Mouse (Mus musculus) forebrain, embryonic 10.5 days (tissue): ENCODE measurements around the gene Ctsc. TPM values are rescaled to one million over a fixed set of nuclear protein-coding genes. Genes with fewer than 3 reads are reported as not detected.

Experiments used
- DNase-seq: peaks from one replicate; pipeline ENCODE4 v3.0.0-alpha.2; 2017; ENCODE audit warnings: low spot score; ENCODE audit errors: extremely low spot score
- H3K27ac ChIP-seq: fragments of 300-500 bp; sonication (generic); 2 replicates; pipeline ENCODE4 v1.5.1; 2016; ENCODE audit warnings: mild to moderate bottlenecking
- H3K27me3 ChIP-seq: fragments of 300-500 bp; sonication (generic); 2 replicates; pipeline ENCODE4 v1.6.1; 2016; ENCODE audit warnings: mild to moderate bottlenecking; ENCODE audit not compliant: poor library complexity, severe bottlenecking
- H3K36me3 ChIP-seq: fragments of 300-500 bp; sonication (generic); replicated peaks from 2 replicates; pipeline ENCODE4 v1.6.1; 2016; ENCODE audit warnings: mild to moderate bottlenecking, moderate library complexity
- H3K4me1 ChIP-seq: fragments of 300-500 bp; sonication (generic); 2 replicates; pipeline ENCODE4 v1.6.1; 2016
- H3K4me3 ChIP-seq: fragments of 300-500 bp; sonication (generic); 2 replicates; pipeline ENCODE4 v1.5.1; 2016; ENCODE audit warnings: mild to moderate bottlenecking, moderate library complexity
- H3K9me3 ChIP-seq: fragments of 300-500 bp; sonication (generic); 2 replicates; pipeline ENCODE4 v1.6.1; 2016; ENCODE audit warnings: mild to moderate bottlenecking, moderate library complexity
- WGBS: fragments of 180-500 bp; shearing (Covaris S2); methylation state at CpG from one replicate; pipeline ENCODE4 v1.1.7; 2016; 5-methylcytosine and 5-hydroxymethylcytosine counted together
- polyA plus RNA-seq: library from polyadenylated mRNA; unstranded; fragments of >200 nt; fragmentation: Nextera tagmentation; extraction: Ambion mirVana; gene quantifications from 2 replicates; pipeline ENCODE4 v1.2.1, GENCODE M21; 2016

The Ctsc gene
- polyA plus RNA-seq, 1 experiment from 2014 or later: 24.1 TPM

DNA sequence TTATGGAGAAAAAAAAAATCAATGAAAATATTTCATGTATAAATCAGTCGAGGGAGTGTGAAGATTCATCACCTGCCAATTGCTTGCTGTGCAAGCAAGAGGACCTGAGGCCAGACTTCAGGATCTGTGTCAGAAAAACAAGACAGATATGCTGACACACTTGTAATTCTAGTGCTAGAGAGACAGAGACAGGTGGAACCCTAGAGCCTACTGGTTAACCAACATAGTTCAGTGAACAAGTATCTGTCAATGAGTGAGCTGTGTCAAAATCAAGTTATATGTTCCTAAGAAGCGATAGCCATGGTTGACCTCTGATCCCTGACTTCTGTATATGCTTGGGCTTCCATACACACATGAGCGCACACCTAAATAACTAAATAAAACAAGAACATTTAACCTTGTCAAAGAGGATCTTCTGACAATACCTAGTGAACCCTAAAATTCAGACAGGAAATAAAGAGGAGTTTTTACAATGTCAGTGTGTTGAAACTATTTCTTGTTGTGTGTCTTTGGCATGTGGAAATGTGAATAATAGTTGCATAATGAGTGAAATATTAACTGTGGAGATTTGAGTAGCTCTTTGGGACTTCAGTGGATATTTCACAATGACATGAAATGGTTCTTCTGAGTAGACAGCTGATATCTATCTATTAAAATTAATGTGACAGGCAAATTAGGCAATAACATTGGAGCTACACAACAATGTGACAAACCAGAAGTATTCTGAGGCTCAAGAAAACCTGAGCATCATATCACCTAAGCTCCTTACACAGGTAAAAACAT is 32.7 kb downstream of the Ctsc start:
- H3K4me3 ChIP-seq: no peak overlapping the region
- no peaks in the 10 kb centered on the region; the same call in 1 of the 2 replicates for H3K36me3 ChIP-seq
- no peaks in the 10 kb centered on the region for H3K9me3 ChIP-seq
- no peak overlapping the region for H3K27ac ChIP-seq
- no peaks in the 10 kb centered on the region for H3K4me1 ChIP-seq
- no peak for DNase-seq
- 90% methylated on average over 3 of the region's 3 CpGs for WGBS
- no peaks in the 10 kb centered on the region for H3K27me3 ChIP-seq

DNA sequence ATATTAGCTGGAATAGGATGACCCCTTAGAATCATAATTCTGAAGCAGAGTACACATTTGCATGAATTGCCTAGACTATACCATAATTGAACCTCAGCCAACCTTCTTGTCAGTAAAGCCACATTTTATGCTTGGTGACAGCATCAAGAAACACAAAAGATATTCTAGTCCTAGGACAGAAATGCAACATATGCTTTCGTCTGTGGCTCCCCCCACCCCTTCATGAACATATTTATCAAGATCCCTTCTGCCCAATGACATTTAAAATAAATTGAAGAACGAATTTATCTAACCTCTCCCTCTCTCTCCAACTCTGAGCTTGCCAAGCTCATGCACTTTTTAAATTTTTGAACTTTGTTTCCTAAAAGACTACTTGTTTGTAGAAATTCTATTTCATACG is 38.5 kb downstream of the Ctsc start:
- H3K4me1 ChIP-seq: peaks cover 6% of the 10 kb centered on the region; the same call in 1 of the 2 replicates
- 79% methylated on average over 3 of the region's 3 CpGs for WGBS
- no peaks in the 10 kb centered on the region for H3K9me3 ChIP-seq
- no peaks in the 10 kb centered on the region for H3K27me3 ChIP-seq
- H3K27ac ChIP-seq: no peak overlapping the region
- no peak overlapping the region for H3K4me3 ChIP-seq
- DNase-seq: no peak
- no peaks in the 10 kb centered on the region for H3K36me3 ChIP-seq

DNA sequence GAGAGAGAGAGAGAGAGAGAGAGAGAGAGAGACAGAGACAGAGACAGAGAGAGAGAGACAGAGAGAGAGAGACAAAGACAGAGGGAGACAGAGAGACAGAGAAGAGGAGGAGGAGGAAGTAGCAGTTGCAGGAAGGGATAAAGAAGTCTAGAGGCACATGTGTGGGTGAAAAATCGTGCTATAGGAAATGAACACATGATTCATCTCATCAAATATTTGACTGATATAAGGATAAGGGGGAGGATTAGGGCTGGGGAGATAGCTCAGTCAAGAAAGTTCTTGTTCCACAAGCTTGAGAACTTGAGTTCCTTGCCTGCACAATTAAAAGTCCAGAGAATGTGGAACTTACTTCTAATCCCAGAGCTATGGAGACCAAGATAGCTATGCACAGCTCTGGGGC is 40.6 kb downstream of the Ctsc start:
- Histone ChIP-seq H3K4me3 (no peak overlapping the region), H3K9me3 (no peaks in the 10 kb centered on the region), H3K27me3 (no peaks in the 10 kb centered on the region), H3K27ac (no peak overlapping the region), H3K4me1 (peaks cover 6% of the 10 kb centered on the region; the same call in 1 of the 2 replicates), H3K36me3 (no peaks in the 10 kb centered on the region)
- DNase-seq: no peak
- 86% methylated on average over 1 of the region's 1 CpGs for WGBS

DNA sequence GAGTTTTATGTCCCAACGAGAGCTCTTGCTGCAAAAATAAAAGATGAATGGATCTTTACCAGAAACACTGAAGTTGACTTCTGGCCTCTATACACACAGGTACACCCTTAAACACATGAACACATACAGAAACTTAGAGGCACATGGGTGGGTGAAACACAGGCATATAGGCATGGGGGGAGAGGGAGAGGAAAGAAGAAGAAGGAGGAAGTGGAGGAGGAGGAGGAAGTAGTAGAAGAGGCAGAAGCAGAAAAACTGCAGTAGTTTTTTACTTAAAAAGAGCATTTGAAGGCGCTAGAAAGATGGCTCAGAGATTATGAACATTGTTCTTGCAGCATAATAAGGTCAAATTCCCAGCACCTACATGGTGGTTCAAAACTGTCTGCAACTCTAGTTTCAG is 41.0 kb downstream of the Ctsc start:
- no peak for DNase-seq
- H3K9me3 ChIP-seq: no peaks in the 10 kb centered on the region
- no peaks in the 10 kb centered on the region for H3K27me3 ChIP-seq
- no peak overlapping the region for H3K4me3 ChIP-seq
- peaks cover 6% of the 10 kb centered on the region; the same call in 1 of the 2 replicates for H3K4me1 ChIP-seq
- H3K27ac ChIP-seq: no peak overlapping the region
- WGBS: 89% methylated on average over 2 of the region's 2 CpGs
- H3K36me3 ChIP-seq: no peaks in the 10 kb centered on the region

DNA sequence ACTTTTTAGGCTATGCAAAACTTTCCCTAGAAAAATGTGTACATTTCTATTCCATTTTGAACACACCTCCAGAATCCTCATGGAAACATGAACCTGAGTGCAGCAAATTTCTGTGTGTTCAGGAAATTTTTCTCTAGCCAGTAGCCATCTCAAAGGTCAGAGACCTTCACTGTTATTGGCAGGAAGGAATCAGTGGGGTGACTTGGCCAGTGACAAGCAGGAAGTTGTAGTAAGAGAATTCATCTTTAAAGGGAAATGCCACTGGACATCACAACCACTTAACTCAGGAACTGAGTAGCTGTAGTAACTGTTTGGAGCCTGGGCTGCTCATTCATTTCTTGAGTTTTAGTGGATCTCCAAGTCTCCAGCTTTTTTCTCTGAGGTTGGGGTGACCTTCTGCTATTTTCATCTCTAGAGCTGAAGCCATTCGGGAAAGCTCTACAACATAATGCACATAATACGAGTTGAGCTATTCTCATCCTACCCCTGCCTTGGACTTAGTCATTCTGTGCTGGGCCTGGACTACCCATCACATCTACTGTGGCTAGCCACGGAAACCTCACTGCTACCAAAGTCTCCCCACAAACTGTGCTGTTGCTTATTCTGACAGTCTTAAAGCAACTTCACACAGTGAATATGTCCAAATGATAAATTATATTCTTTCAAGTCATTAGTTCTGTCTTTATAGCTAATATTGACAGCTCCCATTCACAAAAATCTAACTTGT is 41.7 kb downstream of the Ctsc start:
- Histone ChIP-seq H3K9me3 (no peaks in the 10 kb centered on the region), H3K27ac (no peak overlapping the region), H3K27me3 (no peaks in the 10 kb centered on the region), H3K4me1 (peaks cover 6% of the 10 kb centered on the region; the same call in 1 of the 2 replicates), H3K4me3 (no peak overlapping the region), H3K36me3 (no peaks in the 10 kb centered on the region)
- DNase-seq: no peak
- 91% methylated on average over 3 of the region's 3 CpGs for WGBS

DNA sequence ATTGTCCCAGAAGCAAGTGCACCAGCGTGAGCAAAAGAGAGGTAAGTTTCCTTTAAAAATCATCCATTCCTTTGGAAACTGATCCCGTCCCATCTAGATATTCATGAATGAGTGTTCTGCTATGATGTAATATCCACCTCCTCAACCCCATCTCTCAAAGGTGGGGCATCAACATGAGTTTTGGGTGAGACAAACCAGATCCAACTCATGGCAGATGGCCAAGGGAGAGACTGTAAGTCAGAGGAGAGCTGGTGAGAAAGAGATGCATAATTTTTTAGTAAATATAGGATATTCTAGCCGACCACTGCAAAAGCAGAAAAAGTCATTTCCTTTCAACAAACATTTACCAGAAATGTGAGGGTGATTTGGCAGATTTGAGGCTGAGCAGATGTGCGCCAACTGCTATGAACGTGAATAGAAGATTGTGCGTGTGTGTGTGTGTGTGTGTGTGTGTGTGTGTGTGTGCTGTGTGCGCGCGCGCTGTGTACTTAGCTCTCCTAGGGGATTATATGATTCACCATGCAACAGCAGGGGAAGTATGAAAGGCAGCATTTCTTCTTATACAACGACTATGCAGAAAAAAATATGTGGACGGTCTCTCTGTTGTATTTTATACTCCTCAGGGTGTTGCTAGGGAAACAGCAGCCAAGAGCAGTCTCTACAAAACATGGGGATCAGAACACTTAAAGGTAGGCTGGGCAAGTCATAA is 42.9 kb downstream of the Ctsc start:
- H3K27me3 ChIP-seq: no peaks in the 10 kb centered on the region
- no peak for DNase-seq
- WGBS: 75% methylated on average over 12 of the region's 12 CpGs

DNA sequence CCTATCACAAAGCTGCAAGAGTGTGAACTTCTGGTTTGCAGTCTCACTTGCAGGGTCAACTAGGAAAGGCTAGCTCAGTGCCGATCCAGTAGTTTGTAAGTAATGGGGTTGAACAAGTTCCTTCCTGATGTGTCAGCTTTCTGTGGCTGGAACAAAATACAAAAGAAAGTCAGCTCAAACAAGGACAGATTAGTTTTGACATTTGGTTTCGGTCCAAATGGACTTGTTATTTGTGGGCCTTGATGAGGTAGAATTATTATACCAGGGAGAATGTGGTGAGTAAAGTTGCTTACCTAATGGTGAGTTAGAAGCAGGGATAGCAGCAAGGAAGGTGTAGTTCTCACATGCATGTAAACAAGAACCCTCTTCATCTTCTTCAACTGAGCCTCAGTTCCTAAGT is 44.5 kb downstream of the Ctsc start:
- peaks cover 6% of the 10 kb centered on the region; the same call in 1 of the 2 replicates for H3K4me1 ChIP-seq
- no peak overlapping the region for H3K4me3 ChIP-seq
- H3K36me3 ChIP-seq: no peaks in the 10 kb centered on the region
- DNase-seq: no peak
- no peaks in the 10 kb centered on the region for H3K9me3 ChIP-seq
- WGBS: 85% methylated on average over 2 of the region's 2 CpGs
- no peaks in the 10 kb centered on the region for H3K27me3 ChIP-seq
- H3K27ac ChIP-seq: no peak overlapping the region

More for the DNA sequence above, 42.9 kb downstream of the Ctsc start:
- H3K27ac ChIP-seq: no peak overlapping the region
- H3K4me3 ChIP-seq: no peak overlapping the region
- no peaks in the 10 kb centered on the region for H3K9me3 ChIP-seq
- H3K36me3 ChIP-seq: no peaks in the 10 kb centered on the region
- H3K4me1 ChIP-seq: peaks cover 6% of the 10 kb centered on the region; the same call in 1 of the 2 replicates

DNA sequence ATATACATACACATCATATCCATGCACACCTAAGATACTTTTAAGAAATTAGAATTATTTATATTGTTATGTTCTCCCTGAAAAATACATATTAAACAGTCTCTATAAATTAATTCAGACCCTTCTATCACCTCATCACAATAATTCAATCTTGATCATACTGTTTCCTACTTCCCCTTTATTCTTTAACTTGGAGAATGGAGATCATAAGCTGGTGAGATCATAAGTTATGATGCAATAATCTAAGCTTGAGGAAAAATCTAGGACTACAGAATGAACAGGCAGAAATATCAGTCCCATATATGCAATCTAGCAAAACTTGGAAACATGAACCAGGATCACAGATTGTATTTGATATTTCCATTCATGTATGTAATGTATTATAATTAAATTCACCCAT is 49.6 kb downstream of the Ctsc start:
- no peak overlapping the region for H3K27ac ChIP-seq
- no peaks in the 10 kb centered on the region for H3K9me3 ChIP-seq
- no peak for DNase-seq
- H3K4me3 ChIP-seq: no peak overlapping the region
- H3K4me1 ChIP-seq: no peaks in the 10 kb centered on the region
- no peaks in the 10 kb centered on the region for H3K36me3 ChIP-seq
- H3K27me3 ChIP-seq: no peaks in the 10 kb centered on the region

DNA sequence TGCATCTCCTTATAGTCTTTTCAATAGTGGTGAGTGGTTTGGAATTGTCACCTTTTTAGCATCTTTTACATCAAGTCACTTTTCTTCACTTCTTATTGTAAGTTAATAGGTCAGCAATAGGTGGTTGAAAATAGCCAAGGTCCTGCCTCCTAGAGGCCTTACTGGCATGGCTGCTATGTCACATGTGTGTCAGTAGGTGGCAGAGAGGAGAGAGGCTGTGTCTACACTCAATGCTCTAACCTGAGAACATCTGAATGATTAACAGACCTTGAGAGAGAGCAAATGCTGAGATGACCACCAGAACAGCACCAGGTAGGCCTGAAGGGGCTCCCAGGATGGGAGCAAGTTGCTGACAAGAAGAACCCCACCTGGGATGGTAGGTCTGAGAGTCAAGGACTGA is 65.9 kb downstream of the Ctsc start:
- Histone ChIP-seq H3K27me3 (no peaks in the 10 kb centered on the region), H3K4me1 (no peaks in the 10 kb centered on the region), H3K36me3 (no peaks in the 10 kb centered on the region), H3K4me3 (no peak overlapping the region), H3K9me3 (no peaks in the 10 kb centered on the region), H3K27ac (no peak overlapping the region)
- DNase-seq: no peak

DNA sequence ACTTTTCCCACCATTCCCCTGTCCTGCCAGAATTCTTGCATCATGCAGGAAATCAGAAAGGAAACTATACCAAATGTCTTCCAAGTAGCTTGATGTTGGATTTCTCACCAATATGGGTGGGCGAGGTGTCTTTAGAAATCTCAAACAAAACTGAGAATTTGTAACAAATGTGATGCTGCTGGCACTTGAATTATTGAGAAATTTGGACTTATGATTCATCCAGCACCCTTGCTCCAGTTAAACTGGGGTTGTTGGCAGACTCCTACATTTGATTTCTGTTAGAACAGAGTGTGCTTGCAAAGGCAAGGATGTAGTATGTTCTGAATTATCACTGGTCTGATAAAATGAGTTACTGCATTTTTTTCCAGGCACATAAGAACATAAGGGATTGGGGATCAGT is 68.2 kb downstream of the Ctsc start:
- no peak for DNase-seq
- Histone ChIP-seq H3K4me1 (no peaks in the 10 kb centered on the region), H3K27ac (no peak overlapping the region), H3K4me3 (no peak overlapping the region), H3K9me3 (no peaks in the 10 kb centered on the region), H3K27me3 (no peaks in the 10 kb centered on the region), H3K36me3 (no peaks in the 10 kb centered on the region)
- WGBS: 89% methylated on average over 1 of the region's 1 CpGs

DNA sequence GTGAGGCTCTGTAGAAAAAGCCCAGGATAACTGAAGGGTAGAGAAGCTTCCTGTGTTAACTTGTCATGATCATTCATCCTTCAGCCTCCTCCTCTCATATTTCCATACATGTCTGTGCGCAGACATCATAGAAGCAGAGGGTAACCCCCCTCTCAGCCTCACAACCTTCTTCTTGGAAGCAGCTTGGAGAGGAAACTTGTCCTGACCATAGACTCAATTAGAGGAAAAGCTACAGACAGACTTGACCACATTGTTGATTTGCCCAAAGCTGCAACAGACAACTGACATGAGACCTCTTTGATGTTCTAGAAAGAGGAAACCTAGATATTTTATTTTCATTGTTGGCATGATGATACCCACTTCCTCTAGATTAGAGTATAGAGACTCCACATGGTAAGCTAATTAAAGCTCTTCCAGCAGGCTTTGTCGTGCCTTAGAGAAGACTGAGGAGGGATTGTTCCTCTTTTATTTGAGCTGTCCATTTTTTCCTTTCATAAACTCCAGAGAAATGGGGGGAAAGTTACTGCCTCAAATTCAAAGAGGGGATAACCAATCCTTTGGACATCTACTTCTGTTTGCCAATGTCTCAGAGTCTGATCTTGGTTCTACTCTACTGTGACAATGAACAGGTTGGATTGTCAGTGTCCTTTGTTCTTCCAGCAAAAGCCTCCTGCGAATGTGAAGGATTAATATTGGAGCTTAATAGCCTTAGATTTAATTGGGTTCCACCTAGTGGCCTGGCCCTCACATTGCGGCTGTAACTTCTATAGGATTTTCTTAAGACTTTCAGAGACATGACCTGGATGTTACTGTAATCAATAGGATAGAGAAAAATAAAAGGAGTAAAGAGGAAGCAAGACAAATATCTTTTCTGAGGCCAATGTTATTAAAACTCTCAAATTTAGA is 79.2 kb downstream of the Ctsc start:
- no peak for DNase-seq
- H3K4me3 ChIP-seq: no peak overlapping the region
- WGBS: 52% methylated on average over 4 of the region's 4 CpGs
- H3K4me1 ChIP-seq: 0 out of 2 replicates have a peak, but pooled peaks cover 4% of the 10 kb centered on the region
- H3K27me3 ChIP-seq: no peaks in the 10 kb centered on the region
- H3K36me3 ChIP-seq: no peaks in the 10 kb centered on the region
- no peak overlapping the region for H3K27ac ChIP-seq
- H3K9me3 ChIP-seq: no peaks in the 10 kb centered on the region
